Mouse (Mus musculus) midbrain, embryonic 13.5 days (tissue): ENCODE results near the gene Snx1. TPM values are rescaled to one million over a fixed set of nuclear protein-coding genes. Genes with fewer than 3 reads are reported as not detected.
A peak's percentile ranks its signal among the peaks of the same experiment; 100 is the strongest.

Source experiments
- ATAC-seq: fragments of 200-750 bp; cut with Nextera tagmentation; 2 replicates; pipeline ENCODE4 v1.8.0; 2017; ENCODE audit warnings: mild to moderate bottlenecking, moderate TSS enrichment, moderate library complexity
- H3K27ac ChIP-seq: fragments of 300-500 bp; sonication (generic); 2 replicates; pipeline ENCODE4 v1.5.1; 2015; ENCODE audit warnings: inconsistent platforms, mild to moderate bottlenecking, moderate library complexity
- H3K27me3 ChIP-seq: fragments of 300-500 bp; sonication (generic); 2 replicates; pipeline ENCODE4 v1.6.1; 2015; ENCODE audit warnings: mild to moderate bottlenecking, inconsistent platforms
- H3K36me3 ChIP-seq: fragments of 300-500 bp; sonication (generic); 2 replicates; pipeline ENCODE4 v1.6.1; 2015; ENCODE audit warnings: mild to moderate bottlenecking, inconsistent platforms
- H3K4me1 ChIP-seq: fragments of 300-500 bp; sonication (generic); replicated peaks from 2 replicates; pipeline ENCODE4 v1.6.1; 2015; ENCODE audit warnings: inconsistent platforms
- H3K4me2 ChIP-seq: fragments of 300-500 bp; sonication (generic); replicated peaks from 2 replicates; pipeline ENCODE4 v1.6.1; 2015; ENCODE audit warnings: moderate library complexity, mild to moderate bottlenecking, inconsistent platforms
- H3K4me3 ChIP-seq: fragments of 300-500 bp; sonication (generic); replicated peaks from 2 replicates; pipeline ENCODE4 v1.5.1; 2015; ENCODE audit warnings: mild to moderate bottlenecking, inconsistent platforms
- H3K9ac ChIP-seq: fragments of 300-500 bp; sonication (generic); replicated peaks from 2 replicates; pipeline ENCODE4 v1.6.1; 2015; ENCODE audit warnings: mild to moderate bottlenecking, inconsistent platforms
- H3K9me3 ChIP-seq: fragments of 300-500 bp; sonication (generic); 2 replicates; pipeline ENCODE4 v1.6.1; 2016; ENCODE audit warnings: mild to moderate bottlenecking, inconsistent platforms
- WGBS: fragments of 180-500 bp; shearing (Covaris S2); methylation state at CpG from one replicate; pipeline ENCODE4 v1.1.7; 2015; 5-methylcytosine and 5-hydroxymethylcytosine counted together
- polyA plus RNA-seq: library from polyadenylated mRNA; unstranded; fragments of >200 nt; fragmentation: Nextera tagmentation; extraction: Ambion mirVana; gene quantifications from 2 replicates; pipeline ENCODE4 v1.2.1, GENCODE M21; 2015

The Snx1 gene
- polyA plus RNA-seq, 1 experiment from 2014 or later = 104 TPM

- no peak for ATAC-seq
- Histone ChIP-seq H3K27me3 (no peaks in the 10 kb centered on the region), H3K36me3 (peaks cover 56% of the 10 kb centered on the region), H3K4me2 (no peak overlapping the region), H3K27ac (peak overlapping the region; percentile 63), H3K9me3 (no peaks in the 10 kb centered on the region), H3K4me3 (no peak overlapping the region), H3K4me1 (peaks cover 14% of the 10 kb centered on the region), H3K9ac (peak overlapping the region; percentile 19; the same call in 1 of the 2 replicates)
- WGBS = 44% methylated on average over 8 of the region's 8 CpGs
Measured at GRCm38 (mm10) chr9:66110126-66110525, 16.3 kb downstream of the Snx1 start.

DNA sequence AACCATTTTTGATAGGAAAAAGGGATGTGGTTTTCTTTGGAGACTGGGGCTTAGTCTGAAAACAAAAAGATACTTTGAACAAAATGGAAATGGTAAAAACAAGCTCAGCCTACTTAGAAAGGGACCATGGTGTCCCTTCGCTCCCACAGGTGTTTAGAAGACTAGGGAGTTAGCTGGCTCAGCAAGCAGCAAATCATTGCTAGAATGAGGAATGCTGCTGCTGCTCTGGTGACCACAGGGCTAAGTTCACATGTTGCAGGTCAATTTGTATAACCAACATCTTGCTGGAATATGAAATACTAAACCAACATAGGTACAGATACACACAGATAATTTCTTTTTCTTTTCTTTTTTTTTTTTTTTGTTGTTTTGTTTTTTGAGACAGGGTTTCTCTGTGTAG lies 16.8 kb downstream of the Snx1 start:
- Histone ChIP-seq H3K27me3 (no peaks in the 10 kb centered on the region), H3K9ac (no peak overlapping the region), H3K4me1 (peaks cover 14% of the 10 kb centered on the region), H3K9me3 (no peaks in the 10 kb centered on the region), H3K4me3 (no peak overlapping the region), H3K4me2 (no peak overlapping the region), H3K27ac (no peak overlapping the region), H3K36me3 (peaks cover 56% of the 10 kb centered on the region)
- ATAC-seq = no peak
- WGBS = 100% methylated on average over 1 of the region's 1 CpGs

DNA sequence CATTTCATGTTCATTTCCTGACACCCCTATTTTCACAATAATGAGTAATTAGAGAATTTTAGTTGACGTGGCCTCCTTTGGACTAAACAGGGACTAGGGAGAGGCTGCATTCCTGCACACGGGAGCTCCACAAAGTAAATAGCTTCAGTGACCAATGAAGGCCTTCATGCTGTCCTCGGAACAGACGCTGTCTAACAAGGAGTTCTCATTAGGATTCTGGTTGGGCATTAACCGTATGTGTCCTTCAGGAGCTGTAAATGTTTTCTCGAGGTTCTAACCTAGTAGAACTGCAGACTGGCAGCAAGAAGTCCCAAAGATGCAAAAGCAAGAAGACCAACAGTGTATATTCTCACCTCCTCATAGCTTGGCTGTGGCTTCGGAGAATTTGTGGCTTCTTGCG lies 21.2 kb downstream of the Snx1 start:
- Histone ChIP-seq H3K4me2 (no peak overlapping the region), H3K36me3 (peaks cover 85% of the 10 kb centered on the region)

DNA sequence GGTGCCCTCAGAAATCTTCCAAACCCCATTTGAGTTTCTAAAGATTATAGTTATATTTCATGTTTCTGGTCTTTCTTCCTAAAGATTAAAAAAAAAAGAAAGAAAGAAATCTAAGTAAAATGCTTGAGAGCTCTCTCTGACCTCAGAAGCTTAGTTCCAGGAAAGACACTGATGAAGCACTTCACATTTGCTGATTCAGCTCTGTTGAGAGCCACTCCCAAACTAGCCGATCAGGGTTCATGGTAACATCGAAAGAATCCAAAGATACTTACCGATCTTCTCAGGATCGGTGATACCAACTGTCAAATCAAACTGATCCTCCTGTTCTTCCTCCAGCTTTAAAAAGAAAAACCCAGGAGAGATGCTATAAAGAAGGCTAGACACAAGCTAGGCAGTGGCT lies 21.8 kb downstream of the Snx1 start:
- 96% methylated on average over 4 of the region's 4 CpGs for WGBS
- Histone ChIP-seq H3K4me2 (no peak overlapping the region), H3K27ac (no peak overlapping the region), H3K36me3 (peaks cover 89% of the 10 kb centered on the region), H3K4me3 (no peak overlapping the region), H3K9me3 (no peaks in the 10 kb centered on the region), H3K9ac (no peak overlapping the region), H3K4me1 (no peaks in the 10 kb centered on the region), H3K27me3 (no peaks in the 10 kb centered on the region)
- no peak for ATAC-seq

More for the DNA sequence above, 21.2 kb downstream of the Snx1 start:
- ATAC-seq = no peak
- Histone ChIP-seq H3K9ac (no peak overlapping the region), H3K4me1 (peaks cover 3% of the 10 kb centered on the region; the same call in 1 of the 2 replicates), H3K27ac (no peak overlapping the region), H3K4me3 (no peak overlapping the region), H3K9me3 (no peaks in the 10 kb centered on the region), H3K27me3 (no peaks in the 10 kb centered on the region)
- WGBS = 92% methylated on average over 8 of the region's 8 CpGs

DNA sequence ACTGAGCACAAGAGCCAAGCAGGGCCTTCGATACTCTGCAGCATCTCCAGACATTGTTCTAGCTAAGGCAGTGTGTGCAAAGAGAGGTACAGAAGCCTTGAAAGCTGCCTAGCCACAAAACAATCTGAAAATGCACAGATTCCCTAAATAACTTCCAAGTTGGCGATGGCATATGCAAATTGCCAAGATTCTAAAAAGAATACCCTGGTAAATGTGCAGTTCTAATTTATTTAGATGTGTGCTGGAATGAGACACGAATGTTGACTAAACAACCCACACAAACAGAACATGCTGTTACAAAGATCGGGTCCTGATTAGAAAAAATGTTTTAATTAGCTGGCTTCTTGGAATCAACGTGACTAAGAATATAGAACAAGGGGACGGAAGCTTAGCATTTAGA lies 23.7 kb downstream of the Snx1 start:
- 94% methylated on average over 6 of the region's 6 CpGs for WGBS
- Histone ChIP-seq H3K4me3 (no peak overlapping the region), H3K4me1 (no peaks in the 10 kb centered on the region), H3K27ac (no peak overlapping the region), H3K9me3 (no peaks in the 10 kb centered on the region), H3K27me3 (no peaks in the 10 kb centered on the region), H3K9ac (no peak overlapping the region), H3K4me2 (no peak overlapping the region), H3K36me3 (peaks cover 88% of the 10 kb centered on the region)
- ATAC-seq = no peak

DNA sequence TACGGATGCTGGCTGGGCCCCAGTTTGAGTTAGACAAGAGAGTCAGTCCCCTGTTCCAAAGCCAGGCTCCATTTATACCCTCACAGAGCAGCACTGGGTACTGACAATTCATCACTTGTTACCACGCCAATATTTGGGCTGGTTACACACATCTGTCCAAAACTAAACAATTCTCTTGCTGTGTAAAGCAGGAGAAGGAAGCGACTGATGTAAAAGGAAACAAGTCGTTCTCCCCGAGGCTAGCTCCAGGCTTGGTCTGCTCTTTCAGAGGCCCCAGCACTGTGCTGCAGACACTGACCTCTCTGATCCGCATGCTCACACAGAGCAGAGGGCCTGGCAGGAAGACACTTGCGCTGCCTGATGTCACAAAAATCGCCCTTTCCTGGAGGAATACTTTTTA lies 24.8 kb downstream of the Snx1 start:
- H3K27me3 ChIP-seq = no peaks in the 10 kb centered on the region
- WGBS = 85% methylated on average over 8 of the region's 8 CpGs
- H3K9ac ChIP-seq = no peak overlapping the region
- H3K4me2 ChIP-seq = no peak overlapping the region
- no peaks in the 10 kb centered on the region for H3K9me3 ChIP-seq
- peaks cover 89% of the 10 kb centered on the region for H3K36me3 ChIP-seq
- no peak overlapping the region for H3K4me3 ChIP-seq
- H3K4me1 ChIP-seq = no peaks in the 10 kb centered on the region
- no peak overlapping the region for H3K27ac ChIP-seq
- no peak for ATAC-seq

DNA sequence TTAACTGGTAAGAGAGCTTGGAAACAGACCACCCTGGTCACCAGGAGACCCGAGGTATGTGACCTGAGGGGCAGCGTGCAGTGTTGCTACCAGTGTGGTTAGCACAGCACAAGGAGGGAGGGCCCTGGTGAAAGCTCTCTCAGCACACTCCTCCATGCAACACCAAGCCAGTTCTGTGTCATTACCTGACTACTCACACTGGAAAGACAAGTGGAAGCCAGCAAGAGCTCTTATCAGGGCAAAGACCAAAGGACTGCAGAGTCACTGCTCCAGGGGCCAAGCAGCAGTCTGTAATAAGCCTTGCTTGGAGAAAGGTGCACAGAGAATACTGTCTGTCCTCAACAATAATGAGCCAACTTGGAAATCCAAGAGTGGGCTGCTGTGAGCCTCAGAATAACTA lies 33.7 kb downstream of the Snx1 start:
- 84% methylated on average over 2 of the region's 2 CpGs for whole genome bisulfite sequencing
- ATAC-seq = no peak
- H3K27ac ChIP-seq = no peak overlapping the region
- H3K9me3 ChIP-seq = no peaks in the 10 kb centered on the region
- no peak overlapping the region for H3K4me3 ChIP-seq
- peaks cover 98% of the 10 kb centered on the region for H3K36me3 ChIP-seq
- no peaks in the 10 kb centered on the region for H3K27me3 ChIP-seq
- H3K4me1 ChIP-seq = no peaks in the 10 kb centered on the region
- H3K9ac ChIP-seq = no peak overlapping the region
- H3K4me2 ChIP-seq = no peak overlapping the region

DNA sequence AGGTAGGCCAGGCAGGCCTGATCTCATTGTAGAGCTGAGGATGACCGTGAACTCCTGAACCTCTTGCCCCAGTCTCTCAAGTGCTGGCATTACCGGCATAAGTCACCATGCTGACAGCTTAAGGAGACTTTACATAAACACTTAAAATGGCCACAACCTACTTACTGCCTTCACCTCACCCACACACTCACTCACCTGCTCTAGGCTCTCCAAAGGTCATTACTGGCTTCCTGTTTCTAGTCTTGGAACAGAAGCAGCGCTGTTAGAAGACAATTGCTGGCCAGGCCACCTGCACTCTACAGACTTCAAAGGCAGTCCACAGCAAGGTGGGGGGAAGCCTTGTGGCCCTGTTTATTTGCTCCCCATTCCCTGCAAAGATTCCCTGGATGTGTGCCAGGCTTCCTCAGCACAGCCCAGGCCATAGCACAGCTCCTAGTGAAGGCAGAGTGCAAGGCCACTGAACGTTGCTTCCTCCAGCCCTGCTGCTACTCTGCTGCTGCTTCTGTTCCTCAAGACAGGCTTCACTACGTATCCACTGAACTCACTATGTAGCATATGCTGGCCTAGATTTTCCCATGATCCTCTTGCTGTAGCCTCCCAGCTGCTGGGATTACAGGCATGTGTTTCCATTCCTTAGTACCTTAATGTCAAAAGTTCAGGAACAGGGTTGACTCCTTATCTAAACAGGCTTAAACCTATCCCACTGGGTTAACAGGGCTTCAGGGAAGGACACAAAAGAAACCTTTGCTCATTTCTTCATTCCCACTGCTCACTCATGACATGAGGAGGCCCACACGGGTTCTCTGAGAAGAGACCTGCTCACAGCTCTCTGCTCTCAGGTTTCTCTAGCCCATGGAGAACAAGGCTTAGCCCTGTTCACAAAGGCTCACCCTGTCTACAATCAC lies 34.8 kb downstream of the Snx1 start:
- Histone ChIP-seq H3K4me2 (no peak overlapping the region), H3K9ac (no peak overlapping the region), H3K4me3 (no peak overlapping the region), H3K9me3 (no peaks in the 10 kb centered on the region), H3K27me3 (no peaks in the 10 kb centered on the region), H3K36me3 (peaks cover 98% of the 10 kb centered on the region), H3K4me1 (no peaks in the 10 kb centered on the region), H3K27ac (no peak overlapping the region)
- WGBS = 79% methylated on average over 6 of the region's 6 CpGs
- ATAC-seq = no peak

GRCm38 (mm10) chr9:66090593-66091244 lies 35.7 kb downstream of the Snx1 start:
- H3K36me3 ChIP-seq = peaks cover 96% of the 10 kb centered on the region
- no peak overlapping the region for H3K4me3 ChIP-seq
- H3K9me3 ChIP-seq = no peaks in the 10 kb centered on the region
- no peaks in the 10 kb centered on the region for H3K4me1 ChIP-seq
- no peak overlapping the region for H3K9ac ChIP-seq
- H3K4me2 ChIP-seq = no peak overlapping the region
- 90% methylated on average over 13 of the region's 13 CpGs for WGBS
- ATAC-seq = no peak
- H3K27ac ChIP-seq = no peak overlapping the region
- no peaks in the 10 kb centered on the region for H3K27me3 ChIP-seq

- H3K27me3 ChIP-seq = no peaks in the 10 kb centered on the region
- no peak for ATAC-seq
- H3K27ac ChIP-seq = no peak overlapping the region
- no peaks in the 10 kb centered on the region for H3K4me1 ChIP-seq
- H3K9ac ChIP-seq = no peak overlapping the region
- no peaks in the 10 kb centered on the region for H3K9me3 ChIP-seq
- peaks cover 74% of the 10 kb centered on the region for H3K36me3 ChIP-seq
- H3K4me2 ChIP-seq = no peak overlapping the region
- 50% methylated on average over 4 of the region's 4 CpGs for WGBS
- H3K4me3 ChIP-seq = no peak overlapping the region
Measured at GRCm38 (mm10) chr9:66088411-66088810, 38.0 kb downstream of the Snx1 start.

DNA sequence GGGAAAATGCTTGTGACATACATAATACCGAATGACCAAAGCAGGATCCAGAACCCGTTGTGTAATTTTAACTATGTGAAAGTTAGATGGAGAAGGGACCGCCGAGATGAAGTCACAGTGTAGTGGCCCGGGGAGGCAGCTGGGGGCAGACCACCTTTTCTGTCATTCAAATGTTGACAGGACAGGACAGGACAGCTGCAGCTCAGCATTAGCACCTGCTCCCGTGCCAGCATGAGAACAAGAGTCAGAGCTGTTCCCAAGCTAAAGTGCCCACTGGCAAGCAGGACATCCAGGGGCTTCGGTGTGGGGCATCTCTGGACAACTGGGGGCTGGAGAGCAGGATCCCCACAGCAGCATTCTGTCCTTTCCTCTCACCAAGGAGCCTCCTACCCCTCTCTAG lies 39.3 kb downstream of the Snx1 start:
- Histone ChIP-seq H3K4me1 (no peaks in the 10 kb centered on the region), H3K36me3 (peaks cover 60% of the 10 kb centered on the region), H3K9ac (no peak overlapping the region), H3K27ac (peak overlapping the region; percentile 7; the same call in 1 of the 2 replicates), H3K4me2 (no peak overlapping the region), H3K27me3 (no peaks in the 10 kb centered on the region), H3K9me3 (no peaks in the 10 kb centered on the region), H3K4me3 (no peak overlapping the region)
- WGBS = 95% methylated on average over 7 of the region's 7 CpGs
- ATAC-seq = no peak

- Histone ChIP-seq H3K27ac (no peak overlapping the region), H3K4me3 (no peak overlapping the region), H3K9me3 (no peaks in the 10 kb centered on the region), H3K4me2 (no peak overlapping the region), H3K27me3 (no peaks in the 10 kb centered on the region), H3K36me3 (peaks cover 31% of the 10 kb centered on the region), H3K9ac (no peak overlapping the region), H3K4me1 (no peaks in the 10 kb centered on the region)
- WGBS = 92% methylated on average over 3 of the region's 3 CpGs
- ATAC-seq = no peak
Measured at GRCm38 (mm10) chr9:66084171-66084570, 42.2 kb downstream of the Snx1 start.
